Mouse (Mus musculus): Measurements from ENCODE around the gene Ffar4. TPM values are rescaled to one million over a fixed set of nuclear protein-coding genes. Genes with fewer than 3 reads are reported as not detected.

The Ffar4 gene
- total RNA-seq, 2 experiments from 2014 or later, result 3.0 to 3.6 TPM

GRCm38 (mm10) chr19:38091512-38091985 is 5.3 kb upstream of the Ffar4 start:
- no peak for DNase-seq (ENCODE audit: low spot score in 2 of 2)

GRCm38 (mm10) chr19:38096231-38096630 is 640 bp upstream of the Ffar4 start:
- DNase-seq (ENCODE audit: low spot score in 2 of 2), result no peak

GRCm38 (mm10) chr19:38107871-38108270 is 11.0 kb downstream of the Ffar4 start:
- DNase-seq (ENCODE audit: low spot score in 2 of 2), result no peak

- no peak for DNase-seq (ENCODE audit: low spot score in 2 of 2)
Measured at GRCm38 (mm10) chr19:38109506-38110242, 12.8 kb downstream of the Ffar4 start.

GRCm38 (mm10) chr19:38111056-38111455 is 14.2 kb downstream of the Ffar4 start:
- DNase-seq (ENCODE audit: low spot score in 2 of 2), result no peak

- DNase-seq (ENCODE audit: low spot score in 2 of 2), result no peak
Measured at GRCm38 (mm10) chr19:38112575-38112974, 15.7 kb downstream of the Ffar4 start.

GRCm38 (mm10) chr19:38114834-38115491 is 18.1 kb downstream of the Ffar4 start:
- no peak for DNase-seq (ENCODE audit: low spot score in 2 of 2)

- no peak for DNase-seq (ENCODE audit: low spot score in 2 of 2)
Measured at GRCm38 (mm10) chr19:38120123-38120760, 23.4 kb downstream of the Ffar4 start.

- no peak for DNase-seq (ENCODE audit: low spot score in 2 of 2)
Measured at GRCm38 (mm10) chr19:38123921-38124320, 27.1 kb downstream of the Ffar4 start.

- no peak for DNase-seq (ENCODE audit: low spot score in 2 of 2)
Measured at GRCm38 (mm10) chr19:38124401-38125218, 27.7 kb downstream of the Ffar4 start.

GRCm38 (mm10) chr19:38125219-38125610 is 28.3 kb downstream of the Ffar4 start, which contains the start of gene Rbp4:
Gene Rbp4 (minus strand): TSS chr19:38125281.
- DNase-seq (ENCODE audit: low spot score in 2 of 2), result no peak

- DNase-seq (ENCODE audit: low spot score in 2 of 2), result no peak
Measured at GRCm38 (mm10) chr19:38126656-38127055, 29.8 kb downstream of the Ffar4 start.

- DNase-seq (ENCODE audit: low spot score in 2 of 2), result no peak
Measured at GRCm38 (mm10) chr19:38132481-38132880, 35.6 kb downstream of the Ffar4 start, which contains the start of gene Pde6c. Gene Pde6c (plus strand): TSS chr19:38132781.

- no peak for DNase-seq (ENCODE audit: low spot score in 2 of 2)
Measured at GRCm38 (mm10) chr19:38133986-38134385, 37.1 kb downstream of the Ffar4 start.

GRCm38 (mm10) chr19:38134806-38135205 is 37.9 kb downstream of the Ffar4 start:
- no peak for DNase-seq (ENCODE audit: low spot score in 2 of 2)

GRCm38 (mm10) chr19:38143540-38144271 is 46.8 kb downstream of the Ffar4 start:
- DNase-seq (ENCODE audit: low spot score in 2 of 2), result no peak

GRCm38 (mm10) chr19:38156243-38156642 is 59.4 kb downstream of the Ffar4 start:
- no peak for DNase-seq (ENCODE audit: low spot score in 2 of 2)

GRCm38 (mm10) chr19:38161648-38162354 is 64.9 kb downstream of the Ffar4 start:
- no peak for DNase-seq (ENCODE audit: low spot score in 2 of 2)

Data from adrenal gland, postnatal 4 days (tissue).